Mouse (Mus musculus) gastrocnemius, adult 8-10 months (tissue): ENCODE measurements around the gene Dner. TPM values are rescaled to one million over a fixed set of nuclear protein-coding genes. Genes with fewer than 3 reads are reported as not detected.
"Not testable (repeated sequence)": the region's sequence is repeated elsewhere in the genome, so short reads cannot be mapped to it uniquely, and the experiment has no call there.

Experiments
- DNase-seq, 2 experiments: peaks; one replicate each; pipeline ENCODE4 v3.0.0; 2022; ENCODE audit warnings: low spot score in 2 of 2
- microRNA-seq: library from miRNA; unstranded; fragments of <30 nt; microRNA quantifications from one replicate; pipeline ENCODE4 v1.2.0, GENCODE M21; 2022
- total RNA-seq, 4 experiments: library from RNA; stranded (reverse); gene quantifications; 2 replicates each; pipeline ENCODE4 v1.2.4; 2022

Gene Dner
- total RNA-seq, 4 experiments from 2014 or later: not detected

DNA sequence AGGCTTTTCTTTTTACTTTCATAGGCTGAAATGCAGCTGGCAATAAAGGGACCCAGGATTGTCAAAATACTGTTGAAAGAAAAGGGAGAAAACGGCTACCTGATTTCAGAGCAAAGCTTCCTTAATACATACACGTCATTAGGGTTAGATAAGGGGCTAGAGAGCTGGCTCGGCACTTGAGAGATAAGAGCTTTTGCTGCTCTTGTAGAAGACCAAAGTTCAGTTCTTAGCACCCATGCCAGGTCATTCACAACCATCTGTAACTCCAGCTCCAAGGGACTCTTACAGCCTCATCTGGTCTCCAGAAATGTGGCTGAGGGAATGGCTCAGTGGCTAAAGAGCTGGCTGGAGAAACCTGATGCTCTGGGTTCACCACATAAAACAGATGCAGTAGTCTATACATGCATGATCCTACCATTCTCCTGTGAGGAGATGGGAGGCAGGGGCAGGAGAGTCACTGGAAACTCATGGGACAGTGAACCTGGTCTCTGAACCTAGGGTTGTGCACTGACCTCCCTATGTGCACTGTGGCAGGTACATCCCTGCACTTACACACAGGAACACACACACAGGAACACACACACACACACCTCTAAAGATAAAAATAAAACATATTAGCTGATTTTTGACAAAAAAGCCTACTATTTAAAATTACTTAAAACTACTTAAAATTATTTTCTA lies 348.1 kb downstream of the Dner start:
- DNase-seq: no peak

GRCm38 (mm10) chr1:84332797-84333196 lies 363.2 kb downstream of the Dner start:
- DNase-seq: not testable (repeated sequence)

DNA sequence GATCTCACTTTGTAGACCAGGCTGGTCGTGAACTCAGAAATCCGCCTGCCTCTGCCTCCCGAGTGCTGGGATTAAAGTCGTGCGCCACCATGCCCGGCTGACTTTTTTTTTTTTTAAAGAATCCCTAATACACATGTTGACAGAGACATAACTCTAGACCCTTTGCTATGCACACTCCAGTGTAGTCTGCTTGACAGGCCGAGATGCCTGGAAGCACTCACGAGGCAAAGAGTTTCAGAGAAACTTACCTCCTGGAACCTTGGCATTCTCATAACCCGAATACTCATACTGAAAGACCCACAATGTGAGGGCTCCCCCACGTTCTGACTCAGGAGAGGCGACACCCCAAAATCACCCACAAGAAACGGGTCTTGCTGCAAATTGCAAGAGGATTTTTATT lies 364.2 kb downstream of the Dner start:
- DNase-seq: not testable (repeated sequence)

- DNase-seq: no peak
Observed at GRCm38 (mm10) chr1:84325309-84325708, 370.7 kb downstream of the Dner start.

DNA sequence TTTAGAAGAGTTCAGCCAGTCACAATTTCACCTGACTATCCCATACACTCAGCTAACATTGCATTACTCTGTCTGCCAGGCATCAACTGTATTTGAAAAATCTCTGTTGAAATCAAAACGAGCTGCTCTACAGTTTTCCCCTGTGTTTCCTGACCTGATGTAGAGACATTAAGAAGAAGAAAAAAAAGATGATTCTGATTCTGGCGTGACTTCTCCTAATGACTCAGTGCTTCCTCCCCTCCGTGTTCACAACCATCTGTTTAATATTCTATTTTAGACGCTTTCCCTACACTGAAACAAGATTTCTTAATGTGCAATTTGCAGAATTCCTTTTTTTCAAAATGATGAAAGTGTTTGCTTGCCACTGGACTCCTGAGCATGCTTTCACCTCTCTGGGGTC lies 374.7 kb downstream of the Dner start:
- DNase-seq: no peak

Small RNA genes within 50 kb of the gene (microRNA-seq; reads per million reads assigned to microRNA genes)
- gene Mir5126: 8.3 reads per million, percentile 1 among the genes with 10 or more reads in this experiment

Other genes with a start within 250 kb of the Dner start
- 1 to 10 TPM; 1.6 to 4.5 (median 3.0) TPM for gene Fbxo36, start 143.6 kb upstream of the Dner start, total RNA-seq
- 100 to 1,000 TPM; 184 to 209 (median 202) TPM for gene Trip12, start 144.3 kb upstream of the Dner start, total RNA-seq
- under 1 TPM in 2 of 4 experiments, not detected in 2; 0.07 to 0.15 TPM for gene Slc16a14, start 238.9 kb upstream of the Dner start, total RNA-seq